Mouse (Mus musculus) ovary, postnatal 10 days (tissue): ENCODE measurements around the gene Map10.

Source experiments
- DNase-seq: peaks from one replicate; pipeline ENCODE4 v3.0.0; 2022; ENCODE audit warnings: low spot score

Map10 gene

DNA sequence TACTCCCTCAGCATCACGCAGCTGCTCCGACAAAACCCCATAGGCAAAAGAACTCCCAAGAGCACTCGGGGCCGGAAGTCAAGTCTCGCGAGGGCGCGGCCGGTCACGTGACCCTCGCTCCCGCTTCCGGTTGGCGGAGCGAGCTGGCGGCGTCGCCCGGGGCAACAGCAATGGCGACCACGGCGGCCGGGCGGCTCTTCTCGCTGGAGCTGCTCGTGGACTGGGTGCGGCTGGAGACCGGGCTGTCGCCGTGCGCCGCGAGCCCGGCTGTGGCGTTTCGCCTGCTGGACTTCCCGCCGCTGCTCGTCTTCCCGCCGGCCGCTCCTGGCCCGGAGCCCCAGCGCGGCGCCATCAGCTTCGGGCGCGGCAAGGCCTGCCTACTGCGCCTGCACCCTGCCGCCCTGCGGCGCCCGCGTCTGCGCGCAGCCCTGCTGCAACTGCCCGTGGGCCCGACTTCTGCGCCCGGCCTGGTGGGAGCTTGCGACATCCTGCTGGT, at the start of gene Map10:
Gene Map10 (plus strand): TSS at position 119 of the 496 bp plus-strand sequence.
- DNase-seq = peak; percentile 48

- DNase-seq = no peak
Measured at GRCm38 (mm10) chr8:125620301-125620700, 49.3 kb upstream of the Map10 start.

GRCm38 (mm10) chr8:125624287-125624686, 45.3 kb upstream of the Map10 start:
- DNase-seq = no peak

DNA sequence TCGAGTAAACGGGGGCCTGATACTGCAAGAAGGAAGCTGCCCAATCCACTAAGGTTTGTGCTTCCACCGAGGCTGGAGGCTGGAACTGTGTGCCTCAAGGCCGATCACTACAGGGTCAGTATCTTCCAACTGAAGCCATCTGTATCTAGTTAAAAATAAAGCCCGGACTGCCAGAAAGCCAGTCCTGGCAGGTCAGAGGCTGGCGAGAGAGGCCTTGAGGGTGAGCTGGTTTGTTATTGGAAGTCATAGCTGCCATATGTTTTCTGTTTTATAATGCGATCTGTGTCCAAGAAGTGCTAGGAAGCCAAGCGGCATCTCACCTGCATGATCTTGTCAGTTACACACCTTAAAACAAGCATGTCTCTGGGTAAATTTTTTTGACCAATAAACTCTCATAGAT, 43.2 kb upstream of the Map10 start:
- DNase-seq = no peak

GRCm38 (mm10) chr8:125628834-125629233, 40.8 kb upstream of the Map10 start:
- no peak for DNase-seq

GRCm38 (mm10) chr8:125638411-125639058, 31.1 kb upstream of the Map10 start:
- DNase-seq = no peak

- no peak for DNase-seq
Measured at GRCm38 (mm10) chr8:125639631-125640030, 30.0 kb upstream of the Map10 start.

DNA sequence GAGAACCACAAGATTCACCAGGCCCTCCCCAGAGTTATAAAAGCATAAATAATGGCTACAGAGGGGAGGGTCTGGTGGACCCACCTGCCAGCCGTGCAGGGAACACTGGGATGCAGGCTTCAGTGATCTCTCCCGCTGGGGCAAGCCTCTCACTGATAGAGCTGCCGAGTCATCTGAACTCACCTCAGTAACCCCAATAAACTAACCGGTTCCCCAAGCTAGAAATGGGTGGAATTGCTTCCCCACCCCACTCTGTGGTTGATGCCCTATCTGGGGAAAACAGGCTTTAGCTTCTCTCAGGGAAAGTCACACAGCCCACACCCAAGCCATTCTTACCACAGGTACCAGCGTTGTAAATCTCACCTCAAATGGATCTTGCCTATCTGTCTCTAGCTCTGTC, 28.9 kb upstream of the Map10 start:
- no peak for DNase-seq

- DNase-seq = no peak
Measured at GRCm38 (mm10) chr8:125641808-125642207, 27.8 kb upstream of the Map10 start.

GRCm38 (mm10) chr8:125645757-125646478, 23.7 kb upstream of the Map10 start:
- no peak for DNase-seq

GRCm38 (mm10) chr8:125649447-125649846, 20.2 kb upstream of the Map10 start:
- no peak for DNase-seq

GRCm38 (mm10) chr8:125654821-125655220, 14.8 kb upstream of the Map10 start:
- DNase-seq = no peak

DNA sequence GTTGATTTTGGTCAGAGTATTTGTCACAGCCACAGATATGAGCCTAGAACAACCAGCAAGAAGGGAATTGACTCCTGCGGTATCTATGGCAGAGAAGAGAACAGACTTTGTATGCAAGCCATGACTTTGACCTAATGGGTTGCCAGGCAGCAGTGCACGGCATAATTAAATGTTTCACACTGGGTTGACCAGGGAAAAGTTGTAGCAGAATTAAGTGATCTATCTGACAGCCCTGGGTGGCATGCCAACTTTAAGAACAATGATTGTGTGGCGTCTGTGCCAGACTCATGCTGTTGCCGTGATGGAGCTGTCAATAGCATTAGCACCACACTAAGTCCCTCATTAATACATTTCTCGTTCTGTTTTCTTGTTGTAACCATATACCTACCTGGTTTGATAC, 11.1 kb upstream of the Map10 start:
- DNase-seq = no peak

DNA sequence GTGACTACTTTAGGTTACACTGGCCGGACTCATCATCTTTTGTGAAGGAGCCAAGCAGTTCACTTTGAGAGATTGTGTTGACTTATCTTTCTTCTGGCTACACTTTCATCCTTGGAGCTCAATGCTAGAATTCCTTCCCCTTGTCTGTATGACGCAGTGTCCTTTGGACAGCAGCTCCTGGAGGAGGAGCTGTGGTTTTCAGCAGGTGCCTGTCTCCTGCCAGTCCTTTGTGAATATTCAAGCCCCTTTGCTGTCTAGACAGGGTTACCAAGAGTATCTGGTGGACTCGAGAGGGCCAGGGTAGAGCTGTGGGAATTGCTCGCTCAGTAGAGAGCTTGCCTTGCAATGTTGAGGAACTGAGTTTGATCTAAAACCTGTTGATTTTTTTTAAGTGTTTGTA, 10.7 kb upstream of the Map10 start:
- DNase-seq = no peak

DNA sequence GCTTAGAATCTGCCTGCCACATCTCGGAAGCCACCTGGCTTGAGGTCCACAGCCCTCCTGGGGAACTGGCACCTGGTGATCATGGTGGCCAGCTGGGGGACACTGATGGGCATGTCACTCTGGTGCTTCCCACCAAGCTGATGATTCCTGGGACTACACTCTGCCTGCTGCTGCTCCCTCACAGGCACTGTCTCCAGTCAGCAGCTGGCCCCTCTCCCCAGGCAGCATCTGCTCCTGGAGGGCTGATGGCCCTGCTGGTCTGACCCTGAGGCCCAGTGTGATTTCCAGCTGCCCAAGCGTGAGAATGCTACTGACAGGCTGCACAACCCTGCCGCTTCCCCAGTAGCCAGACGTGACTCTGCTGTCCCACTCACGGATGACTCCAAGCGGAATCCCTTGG, 9.2 kb upstream of the Map10 start:
- DNase-seq = no peak

DNA sequence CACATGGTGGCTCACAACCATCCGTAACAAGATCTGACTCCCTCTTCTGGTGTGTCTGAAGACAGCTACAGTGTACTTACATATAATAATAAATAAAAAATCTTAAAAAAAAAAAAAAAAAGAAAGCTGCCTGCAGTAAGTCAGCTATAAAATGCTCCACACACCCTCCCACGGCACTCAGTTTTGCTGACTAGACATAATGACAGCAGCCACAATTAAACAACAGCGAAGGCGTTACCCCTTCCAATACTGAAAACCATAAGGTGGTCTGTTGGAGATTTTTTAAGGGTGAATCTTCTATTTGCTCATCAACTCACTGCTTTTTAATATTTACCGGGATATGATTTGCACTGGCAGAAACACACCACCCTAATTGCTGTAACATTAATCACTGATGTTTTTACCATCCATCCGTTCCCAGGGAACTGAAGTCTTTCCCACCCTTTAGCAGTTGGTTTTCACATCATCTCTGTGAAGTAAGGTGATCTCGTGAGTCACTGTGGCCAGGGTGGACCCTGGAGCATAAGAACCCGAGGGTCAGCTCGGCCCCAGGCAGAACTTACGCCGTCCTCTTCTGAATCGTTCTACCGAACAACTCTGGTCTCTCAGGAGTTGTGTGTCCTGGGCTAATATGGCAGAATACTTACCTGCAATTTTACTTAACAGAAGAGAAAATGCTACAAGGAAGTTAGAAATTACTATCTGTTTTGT, 7.5 kb upstream of the Map10 start:
- no peak for DNase-seq

GRCm38 (mm10) chr8:125662669-125663048, 7.0 kb upstream of the Map10 start:
- no peak for DNase-seq

GRCm38 (mm10) chr8:125665183-125665875, 4.3 kb upstream of the Map10 start:
- no peak for DNase-seq

GRCm38 (mm10) chr8:125665876-125666186, 3.8 kb upstream of the Map10 start:
- DNase-seq = no peak

GRCm38 (mm10) chr8:125666201-125666600, 3.4 kb upstream of the Map10 start:
- DNase-seq = no peak

GRCm38 (mm10) chr8:125667248-125667647, 2.4 kb upstream of the Map10 start:
- no peak for DNase-seq

DNA sequence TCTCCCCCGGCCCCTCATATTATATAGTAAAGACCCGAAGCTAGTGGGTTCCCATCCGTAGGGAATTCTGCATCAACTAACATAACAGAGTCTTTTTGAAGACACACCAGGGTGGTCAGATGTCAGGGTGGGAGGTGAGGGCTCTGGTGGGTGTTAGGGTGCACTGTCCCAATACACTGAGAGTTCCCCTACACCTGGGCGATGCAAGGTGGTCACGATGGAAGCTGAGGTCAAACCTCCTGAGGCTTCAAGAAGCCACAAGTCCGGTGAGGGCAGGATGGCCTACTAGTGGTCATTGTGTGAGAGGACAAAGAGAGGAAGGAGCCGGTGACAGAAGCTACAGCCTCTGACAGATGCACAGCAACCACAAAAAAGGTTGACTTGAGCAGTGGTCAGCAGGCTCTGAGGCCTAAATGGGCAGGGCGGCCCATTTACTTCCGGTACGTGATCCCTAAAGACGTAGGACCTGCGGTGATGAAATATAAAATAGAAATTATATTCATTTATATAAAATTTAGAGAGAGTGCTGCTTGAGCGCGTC, 389 bp upstream of the Map10 start:
- DNase-seq = no peak
